Mouse (Mus musculus) MEL (cell line): ENCODE measurements around the gene Rbks. TPM values are rescaled to one million over a fixed set of nuclear protein-coding genes. Genes with fewer than 3 reads are reported as not detected.
"Not testable (repeated sequence)": the region's sequence is repeated elsewhere in the genome, so short reads cannot be mapped to it uniquely, and the experiment has no call there.

ENCODE experiments used
- DNase-seq: peaks from one replicate; pipeline ENCODE4 v3.0.0; 2011; ENCODE audit warnings: low read depth, low spot score
- H3K27ac ChIP-seq: 2 replicates; pipeline ENCODE4 v1.5.1; 2012; ENCODE audit warnings: low read depth, mild to moderate bottlenecking, control low read depth, low read length, moderate library complexity; ENCODE audit not compliant: control insufficient read depth
- H3K27me3 ChIP-seq, 2 experiments: fragments of 150-350 bp in 1 of 2; sonication (generic) in 1 of 2; 2 replicates each; pipeline ENCODE4 v1.6.1; 2012; ENCODE audit warnings: low read length in 2 of 2, mild to moderate bottlenecking in 2 of 2, improper control_type of control experiment in 1 of 2, moderate library complexity in 1 of 2; ENCODE audit not compliant: insufficient read depth in 2 of 2, control insufficient read depth in 1 of 2
- H3K36me3 ChIP-seq, 2 experiments: 2 replicates each; pipeline ENCODE4 v1.6.1; 2012 to 2014; ENCODE audit warnings: low read length in 2 of 2, improper control_type of control experiment in 1 of 2, inconsistent platforms in 1 of 2, mild to moderate bottlenecking in 1 of 2; ENCODE audit not compliant: insufficient read depth in 2 of 2, control insufficient read depth in 1 of 2
- H3K4me1 ChIP-seq, 2 experiments: fragments of 150-350 bp in 1 of 2; sonication (generic) in 1 of 2; 2 replicates each; pipeline ENCODE4 v1.6.1; 2012; ENCODE audit warnings: low read length in 2 of 2, improper control_type of control experiment in 1 of 2, mild to moderate bottlenecking in 1 of 2; ENCODE audit not compliant: insufficient read depth in 2 of 2, control insufficient read depth in 1 of 2
- H3K4me3 ChIP-seq, 2 experiments: fragments of 150-350 bp in 1 of 2; sonication (generic) in 1 of 2; 2 replicates each; pipeline ENCODE4 v1.5.1; 2012; ENCODE audit warnings: low read depth in 2 of 2, low read length in 2 of 2, mild to moderate bottlenecking in 2 of 2, moderate library complexity in 2 of 2, control low read depth in 1 of 2, improper control_type of control experiment in 1 of 2; ENCODE audit not compliant: control insufficient read depth in 1 of 2, insufficient read depth in 1 of 2
- H3K79me2 ChIP-seq: 2 replicates; pipeline ENCODE4 v1.6.1; 2012; ENCODE audit warnings: mild to moderate bottlenecking, low read length, moderate library complexity; ENCODE audit not compliant: control insufficient read depth, poor library complexity, insufficient read depth
- H3K9ac ChIP-seq: 2 replicates; pipeline ENCODE4 v1.6.1; 2012; ENCODE audit warnings: low read depth, mild to moderate bottlenecking, control low read depth, low read length, moderate library complexity; ENCODE audit not compliant: control insufficient read depth, poor library complexity, severe bottlenecking
- H3K9me3 ChIP-seq: fragments of 150-350 bp; sonication (generic); replicated peaks from 2 replicates; pipeline ENCODE4 v1.6.1; 2012; ENCODE audit warnings: mild to moderate bottlenecking, low read length, improper control_type of control experiment, moderate library complexity; ENCODE audit not compliant: insufficient read depth
- E2F4 ChIP-seq: IDR thresholded peaks from 2 replicates; pipeline ENCODE4 v1.6.1; 2011; ENCODE audit warnings: low read depth, low read length, improper control_type of control experiment, borderline replicate concordance
- ELF1 ChIP-seq: IDR thresholded peaks from 2 replicates; pipeline ENCODE4 v1.6.1; 2014; ENCODE audit warnings: low read depth, mild to moderate bottlenecking, inconsistent platforms, low read length, improper control_type of control experiment, moderate library complexity
- EP300 ChIP-seq, 2 experiments: IDR thresholded peaks; 2 replicates each; pipeline ENCODE4 v1.6.1; 2011; ENCODE audit warnings: improper control_type of control experiment in 2 of 2, low read length in 2 of 2, low read depth in 1 of 2, mild to moderate bottlenecking in 1 of 2
- GATA1 ChIP-seq: IDR thresholded peaks from 2 replicates; pipeline ENCODE4 v1.6.1; 2011; ENCODE audit warnings: low read depth, low read length, improper control_type of control experiment
- JUND ChIP-seq: IDR thresholded peaks from 2 replicates; pipeline ENCODE4 v1.6.1; 2011; ENCODE audit warnings: low read depth, mild to moderate bottlenecking, improper control_type of control experiment, low read length
- MAFK ChIP-seq: IDR thresholded peaks from 2 replicates; pipeline ENCODE4 v1.6.1; 2011; ENCODE audit warnings: low read depth, mild to moderate bottlenecking, low read length, improper control_type of control experiment, borderline replicate concordance
- MAX ChIP-seq: IDR thresholded peaks from 2 replicates; pipeline ENCODE4 v1.6.1; 2011; ENCODE audit warnings: low read length, improper control_type of control experiment
- MAZ ChIP-seq: IDR thresholded peaks from 2 replicates; pipeline ENCODE4 v1.6.1; 2012; ENCODE audit warnings: low read depth, mild to moderate bottlenecking, inconsistent platforms, low read length, improper control_type of control experiment
- MEF2A ChIP-seq: IDR thresholded peaks from 2 replicates; pipeline ENCODE4 v1.6.1; 2014; ENCODE audit warnings: low read depth, mild to moderate bottlenecking, inconsistent platforms, low read length, improper control_type of control experiment; ENCODE audit not compliant: poor library complexity, insufficient replicate concordance, severe bottlenecking; ENCODE audit errors: extremely low read depth
- MYB ChIP-seq: IDR thresholded peaks from 2 replicates; pipeline ENCODE4 v1.6.1; 2011; ENCODE audit warnings: mild to moderate bottlenecking, low read depth, low read length, improper control_type of control experiment
- NRF1 ChIP-seq: IDR thresholded peaks from 2 replicates; pipeline ENCODE4 v1.6.1; 2014; ENCODE audit warnings: low read depth, mild to moderate bottlenecking, inconsistent platforms, low read length, improper control_type of control experiment, moderate library complexity; ENCODE audit not compliant: poor library complexity, insufficient read depth, severe bottlenecking
- POLR2AphosphoS2 ChIP-seq: IDR thresholded peaks from 2 replicates; pipeline ENCODE4 v1.6.1; 2011; ENCODE audit warnings: low read length, improper control_type of control experiment
- RAD21 ChIP-seq: IDR thresholded peaks from 2 replicates; pipeline ENCODE4 v1.6.1; 2011; ENCODE audit warnings: mild to moderate bottlenecking, low read depth, low read length, improper control_type of control experiment
- RCOR1 ChIP-seq: IDR thresholded peaks from 2 replicates; pipeline ENCODE4 v1.6.1; 2012; ENCODE audit warnings: low read depth, mild to moderate bottlenecking, inconsistent platforms, low read length, improper control_type of control experiment
- SIN3A ChIP-seq: IDR thresholded peaks from 2 replicates; pipeline ENCODE4 v1.6.1; 2012; ENCODE audit warnings: low read length, improper control_type of control experiment, inconsistent platforms
- SMC3 ChIP-seq: IDR thresholded peaks from 2 replicates; pipeline ENCODE4 v1.6.1; 2011; ENCODE audit warnings: low read depth, low read length, improper control_type of control experiment
- TCF12 ChIP-seq: IDR thresholded peaks from 2 replicates; pipeline ENCODE4 v1.6.1; 2014; ENCODE audit warnings: low read depth, mild to moderate bottlenecking, inconsistent platforms, low read length, improper control_type of control experiment, moderate library complexity
- USF2 ChIP-seq, 2 experiments: IDR thresholded peaks; 2 replicates each; pipeline ENCODE4 v1.6.1; 2011 to 2012; ENCODE audit warnings: improper control_type of control experiment in 2 of 2, low read length in 2 of 2, borderline replicate concordance in 1 of 2, inconsistent platforms in 1 of 2, low read depth in 1 of 2, mild to moderate bottlenecking in 1 of 2; ENCODE audit not compliant: insufficient read depth in 1 of 2
- ZMIZ1 ChIP-seq: IDR thresholded peaks from 2 replicates; pipeline ENCODE4 v1.6.1; 2012; ENCODE audit warnings: low read depth, mild to moderate bottlenecking, inconsistent platforms, low read length, improper control_type of control experiment, moderate library complexity
- ZNF384 ChIP-seq: IDR thresholded peaks from 2 replicates; pipeline ENCODE4 v1.6.1; 2012; ENCODE audit warnings: low read depth, mild to moderate bottlenecking, inconsistent platforms, low read length, improper control_type of control experiment
- polyA plus RNA-seq, 2 experiments: library from polyadenylated mRNA; stranded (reverse) in 1 of 2; unstranded in 1 of 2; fragments of >175 nt in 1 of 2; fragments of >200 nt in 1 of 2; gene quantifications; 2 replicates each; pipeline versions ENCODE4 v1.2.1 to v1.2.4; 2012; ENCODE audit warnings: low replicate concordance in 2 of 2, low read depth in 1 of 2; ENCODE audit not compliant: insufficient read length in 2 of 2, insufficient read depth in 1 of 2, missing spikeins in 1 of 2
- total RNA-seq: library from RNA; depleted of rRNA; stranded (reverse); fragments of 300-350 nt; gene quantifications from 2 replicates; pipeline ENCODE4 v1.2.3, GENCODE M21; 2012

The Rbks gene
- total and polyA plus RNA-seq, 3 experiments: 34.3 to 47.4 TPM; not detected in 1

- no peak overlapping the region for H3K9ac ChIP-seq
- H3K36me3 ChIP-seq: no peaks in the 10 kb centered on the region; a peak in 1 of 4 replicates
- TF ChIP-seq MAZ (no peak), POLR2AphosphoS2 (no peak), NRF1 (no peak), USF2 (IDR thresholded peaks at IDR 0.05; ENCODE audit: borderline replicate concordance in 1 of 2, insufficient read depth in 1 of 2, low read depth in 1 of 2, low read length in 2 of 2) (no peak), JUND (no peak), SMC3 (no peak), MAFK (no peak), TCF12 (no peak), MEF2A (no peak), GATA1 (no peak), SIN3A (no peak), MAX (no peak)
- H3K27ac ChIP-seq: no peak overlapping the region
- H3K79me2 ChIP-seq: no peaks in the 10 kb centered on the region
- no peak overlapping the region for H3K4me3 ChIP-seq
- no peaks in the 10 kb centered on the region for H3K9me3 ChIP-seq
- DNase-seq: no peak
- no peaks in the 10 kb centered on the region for H3K27me3 ChIP-seq
- H3K4me1 ChIP-seq: no peaks in the 10 kb centered on the region
Measured at GRCm38 (mm10) chr5:31634161-31634560, 63.3 kb downstream of the Rbks start.

DNA sequence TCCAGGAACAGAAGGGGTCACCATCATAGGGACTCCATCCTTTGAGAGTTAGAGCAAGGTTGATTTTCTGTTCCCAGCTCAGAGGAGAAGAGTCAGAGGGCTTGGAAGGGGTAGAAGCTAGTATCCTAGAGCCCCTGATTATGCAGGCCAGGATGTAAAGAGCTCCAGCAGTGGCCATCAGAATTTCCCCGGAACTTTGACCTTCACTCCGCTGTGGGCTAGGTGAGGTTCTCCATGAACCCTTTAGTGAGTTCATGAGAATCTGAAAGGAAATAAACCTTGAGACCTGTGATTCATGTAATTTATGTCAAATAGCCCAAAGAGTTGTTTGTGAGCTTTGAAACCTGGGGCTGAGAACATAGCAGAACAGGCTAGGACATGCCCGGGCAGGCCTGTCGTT lies 66.3 kb downstream of the Rbks start:
- H3K4me1 ChIP-seq, H3K9me3 ChIP-seq, H3K27me3 ChIP-seq, H3K4me3 ChIP-seq, H3K36me3 ChIP-seq, DNase-seq, H3K79me2 ChIP-seq, H3K27ac ChIP-seq, H3K9ac ChIP-seq: not testable (repeated sequence)

- H3K36me3 ChIP-seq: no peaks in the 10 kb centered on the region
- H3K4me3 ChIP-seq: no peak overlapping the region
- DNase-seq: no peak
- no peaks in the 10 kb centered on the region for H3K4me1 ChIP-seq
- H3K27ac ChIP-seq: no peak overlapping the region
- no peaks in the 10 kb centered on the region for H3K79me2 ChIP-seq
- H3K27me3 ChIP-seq: no peaks in the 10 kb centered on the region
- no peaks in the 10 kb centered on the region for H3K9me3 ChIP-seq
- TF ChIP-seq GATA1: no peak
- no peak for TF ChIP-seq USF2 (IDR thresholded peaks at IDR 0.05; ENCODE audit: borderline replicate concordance in 1 of 2, insufficient read depth in 1 of 2, low read depth in 1 of 2, low read length in 2 of 2)
- no peak for TF ChIP-seq RCOR1
- TF ChIP-seq MAX: no peak
- no peak for TF ChIP-seq ELF1
- no peak for TF ChIP-seq ZNF384
- no peak for TF ChIP-seq RAD21
- TF ChIP-seq EP300 (IDR thresholded peaks at IDR 0.05; ENCODE audit: low read depth in 1 of 2, low read length in 2 of 2): no peak
- no peak for TF ChIP-seq MYB
- TF ChIP-seq JUND: no peak
- TF ChIP-seq ZMIZ1: no peak
- no peak for TF ChIP-seq SMC3
- no peak for TF ChIP-seq E2F4
- H3K9ac ChIP-seq: no peak overlapping the region
Measured at GRCm38 (mm10) chr5:31630064-31630463, 67.4 kb downstream of the Rbks start.
